Mouse (Mus musculus) retina, adult 2 months (tissue): Measurements from ENCODE around the gene Unc13d.
"Not testable (repeated sequence)": the region's sequence is repeated elsewhere in the genome, so short reads cannot be mapped to it uniquely, and the experiment has no call there.

Experiments
- DNase-seq: peaks from one replicate; pipeline ENCODE4 v3.0.0-alpha.2; 2012; ENCODE audit warnings: low read depth, low spot score

Unc13d gene

GRCm38 (mm10) chr11:116049610-116050009 lies 28.2 kb downstream of the Unc13d start:
- DNase-seq, result no peak

GRCm38 (mm10) chr11:116045173-116045572 lies 32.6 kb downstream of the Unc13d start:
- no peak for DNase-seq

DNA sequence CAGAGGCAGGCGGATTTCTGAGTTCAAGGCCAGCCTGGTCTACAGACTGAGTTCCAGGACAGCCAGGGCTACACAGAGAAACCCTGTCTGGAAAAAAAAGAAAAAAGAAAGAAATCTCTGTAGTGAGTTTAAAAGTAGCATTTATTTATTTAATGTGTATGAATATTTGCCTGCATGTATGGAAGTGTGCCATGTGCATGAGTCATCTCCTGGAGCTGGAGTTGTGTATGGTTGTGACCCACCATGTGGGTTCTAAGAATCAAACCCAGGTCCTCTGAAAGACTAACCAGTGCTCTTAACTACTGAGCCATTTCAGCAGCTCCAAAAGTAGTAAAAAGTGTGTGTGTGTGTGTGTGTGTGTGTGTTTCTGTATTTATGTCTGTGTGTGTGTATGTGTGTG lies 34.5 kb downstream of the Unc13d start:
- DNase-seq, result no peak

GRCm38 (mm10) chr11:116042372-116043138 lies 35.2 kb downstream of the Unc13d start:
- DNase-seq, result no peak

- DNase-seq, result no peak
Measured at GRCm38 (mm10) chr11:116041833-116042232, 35.9 kb downstream of the Unc13d start.

DNA sequence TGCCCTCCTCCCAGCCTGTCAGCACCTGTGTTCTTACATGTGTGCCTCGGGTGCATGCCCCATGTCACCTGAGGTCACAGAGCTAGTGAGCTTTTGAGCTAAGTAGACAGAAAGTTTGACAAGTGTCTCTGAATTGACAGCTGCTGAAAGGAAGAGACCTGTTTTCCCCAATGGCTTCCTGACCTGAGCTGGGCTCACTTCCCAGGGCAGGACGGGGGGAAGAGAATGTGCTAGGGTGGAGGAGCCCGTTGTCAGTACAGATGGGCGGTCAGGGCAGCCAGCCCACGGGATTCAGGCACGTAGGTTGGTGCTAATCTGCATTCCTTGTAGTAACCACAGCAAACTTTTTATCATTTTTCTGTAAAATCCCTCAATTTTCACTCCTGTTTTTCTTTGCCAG lies 37.2 kb downstream of the Unc13d start:
- no peak for DNase-seq

DNA sequence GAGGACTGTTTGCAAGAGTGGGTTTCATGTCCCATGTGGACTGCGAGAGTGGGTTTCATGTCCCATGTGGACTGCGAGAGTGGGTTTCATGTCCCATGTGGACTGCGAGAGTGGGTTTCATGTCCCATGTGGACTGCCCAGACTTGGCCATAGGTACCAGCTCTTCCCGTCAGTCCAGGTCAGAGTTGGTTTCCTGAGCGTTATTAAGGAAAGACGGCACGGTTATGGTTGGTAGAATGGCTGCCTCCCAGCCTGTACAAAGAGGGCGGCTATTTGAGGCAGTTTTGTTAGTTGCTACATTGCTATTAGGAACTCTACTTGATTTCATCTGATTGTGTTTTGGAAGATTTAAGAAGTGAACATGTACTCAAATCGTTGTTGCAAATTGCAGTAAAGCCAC lies 39.9 kb downstream of the Unc13d start:
- DNase-seq, result no peak

DNA sequence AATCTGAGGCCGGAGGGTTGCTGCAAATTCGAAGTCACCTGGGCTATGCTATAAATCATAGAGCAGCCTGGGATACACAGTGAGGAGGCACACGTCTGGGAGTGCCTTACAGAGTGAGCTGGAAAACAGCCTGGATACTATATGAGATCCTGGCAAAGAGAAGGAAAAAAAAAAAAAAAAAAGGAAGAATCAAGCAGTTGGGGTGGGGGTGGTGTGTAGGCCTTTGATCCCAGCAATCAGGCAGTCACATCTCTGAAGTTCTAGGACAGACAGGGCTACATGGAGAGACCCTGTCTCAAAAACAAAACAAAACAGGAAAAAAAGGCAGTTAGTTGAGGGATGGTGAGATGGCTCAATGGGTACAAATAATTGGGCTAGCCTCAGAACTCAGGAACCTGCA lies 41.1 kb downstream of the Unc13d start:
- DNase-seq, result no peak

DNA sequence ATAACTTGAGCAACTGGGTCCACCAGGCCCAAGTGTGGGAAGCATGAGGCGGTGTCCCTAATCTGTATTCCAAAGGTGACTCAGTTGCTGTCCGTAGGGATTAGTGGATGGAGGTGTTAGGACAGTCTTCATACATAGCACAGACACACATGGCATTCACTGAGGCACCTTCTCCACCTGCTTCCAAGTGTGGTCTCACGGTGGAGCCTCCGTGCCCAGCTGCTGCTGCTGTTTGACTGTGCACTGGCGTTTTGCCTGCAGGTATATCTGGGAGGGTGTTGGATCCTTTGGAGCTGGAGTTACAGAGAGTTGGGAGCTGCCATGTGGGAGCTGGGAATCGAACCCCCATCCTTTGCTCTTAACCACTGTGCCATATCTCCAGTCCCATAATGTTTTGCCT lies 43.2 kb downstream of the Unc13d start:
- DNase-seq, result no peak

DNA sequence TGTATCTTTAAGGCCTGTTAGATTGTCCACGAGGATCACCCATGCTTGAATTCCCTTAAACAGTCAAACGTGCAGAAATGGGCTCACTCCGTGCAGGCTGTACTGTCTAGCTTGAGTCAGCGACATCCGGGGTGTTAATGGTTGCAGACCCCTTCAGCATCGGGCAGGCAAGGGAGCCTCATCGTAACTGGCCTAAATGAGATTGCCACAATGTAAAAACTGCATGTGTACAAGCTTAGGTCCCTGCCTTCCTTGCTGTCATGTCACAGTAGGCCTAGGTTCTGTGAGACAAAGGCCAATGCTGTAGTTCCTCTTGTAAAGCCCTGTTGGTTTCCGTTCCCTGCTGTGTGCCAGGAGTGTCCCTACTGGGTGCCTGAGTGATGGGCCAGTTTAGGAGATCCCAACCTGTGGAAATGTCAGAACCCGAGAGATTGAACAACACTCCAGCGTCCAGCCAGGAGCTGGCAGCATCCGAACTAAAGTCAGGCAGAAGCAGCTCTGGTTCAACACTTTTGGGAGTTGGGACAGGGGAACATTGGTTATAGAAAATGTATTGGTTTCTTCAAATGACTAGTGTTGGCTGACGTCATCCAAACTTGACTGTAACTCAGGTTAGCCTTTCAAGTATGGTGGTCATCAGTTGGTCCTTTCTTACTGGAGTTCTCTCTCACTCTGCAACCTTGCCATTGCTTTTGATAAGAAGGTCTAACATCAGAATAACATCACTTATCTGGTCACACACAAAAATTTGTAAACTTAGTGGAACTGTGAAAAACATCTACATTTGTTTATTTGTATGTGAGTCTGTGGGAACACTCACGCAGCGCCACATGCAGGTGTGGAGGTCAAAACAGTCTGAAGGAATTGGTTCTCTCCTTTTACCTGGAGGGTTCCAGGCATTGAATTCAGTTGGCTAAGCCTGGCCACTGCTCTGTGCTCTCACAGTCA lies 46.6 kb downstream of the Unc13d start:
- no peak for DNase-seq

- peak; percentile 98 for DNase-seq
Measured at GRCm38 (mm10) chr11:116030088-116030897, 47.5 kb downstream of the Unc13d start, which contains the start of gene Unk. Gene Unk, plus strand, starts transcription at chr11:116030322.

- no peak for DNase-seq
Measured at GRCm38 (mm10) chr11:116029086-116029865, 48.5 kb downstream of the Unc13d start.

DNA sequence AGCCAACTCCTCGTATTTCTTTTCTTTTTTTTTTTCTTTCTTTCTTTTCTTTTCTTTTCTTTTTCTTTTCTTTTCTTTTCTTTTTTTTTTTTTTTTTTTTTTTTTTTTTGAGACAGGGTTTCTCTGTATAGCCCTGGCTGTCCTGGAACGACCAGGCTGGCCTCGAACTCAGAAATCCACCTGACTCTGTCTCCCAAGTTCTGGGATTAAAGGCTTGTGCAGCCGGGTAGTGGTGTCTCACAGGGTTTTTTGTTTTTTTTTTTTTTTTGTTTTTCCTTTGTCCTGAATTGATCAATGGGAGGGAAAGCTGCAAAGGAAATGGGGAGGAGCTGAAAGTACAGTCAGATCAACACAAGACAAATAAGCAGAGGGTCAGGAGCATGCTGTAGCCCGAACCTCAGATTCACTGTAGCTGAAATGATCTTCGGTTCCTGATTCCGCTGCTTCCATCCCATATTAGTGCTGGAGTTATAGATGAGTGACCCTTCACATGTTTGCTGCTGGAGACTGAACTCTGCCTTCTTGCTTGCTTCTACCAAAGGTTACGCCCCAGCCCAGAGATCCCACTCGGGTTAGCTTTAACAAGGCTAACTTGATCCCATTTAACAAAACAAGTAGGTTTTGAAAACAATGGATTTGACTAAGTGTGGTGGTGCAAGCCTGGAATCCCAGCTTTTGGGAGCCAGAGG lies 49.4 kb downstream of the Unc13d start:
- no peak for DNase-seq

DNA sequence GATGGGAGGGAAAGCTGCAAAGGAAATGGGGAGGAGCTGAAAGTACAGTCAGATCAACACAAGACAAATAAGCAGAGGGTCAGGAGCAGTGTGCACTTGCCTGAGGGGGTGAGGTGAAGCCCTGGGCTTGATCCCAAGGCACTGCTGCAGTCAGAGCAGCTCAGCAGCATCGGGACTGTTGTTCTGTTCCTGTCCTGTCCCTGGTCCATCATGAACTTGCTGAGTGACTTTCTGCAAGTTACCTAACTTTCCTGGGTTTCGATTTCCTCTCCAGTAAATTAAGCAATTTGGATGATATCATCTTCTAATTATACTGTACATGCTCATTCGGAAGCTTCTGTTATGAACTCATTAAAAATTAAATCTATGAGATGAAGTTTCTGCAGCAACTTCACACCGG lies 50.0 kb downstream of the Unc13d start, which contains the start of gene H3f3b:
Gene H3f3b (minus strand): TSS at position 207 of the 400 bp plus-strand sequence.
- no peak for DNase-seq

GRCm38 (mm10) chr11:116025056-116025845 lies 52.5 kb downstream of the Unc13d start:
- no peak for DNase-seq

GRCm38 (mm10) chr11:116024356-116024808 lies 53.4 kb downstream of the Unc13d start:
- DNase-seq, result peak; percentile 98

GRCm38 (mm10) chr11:116023771-116024355 lies 53.9 kb downstream of the Unc13d start:
- peak; percentile 49 for DNase-seq

DNA sequence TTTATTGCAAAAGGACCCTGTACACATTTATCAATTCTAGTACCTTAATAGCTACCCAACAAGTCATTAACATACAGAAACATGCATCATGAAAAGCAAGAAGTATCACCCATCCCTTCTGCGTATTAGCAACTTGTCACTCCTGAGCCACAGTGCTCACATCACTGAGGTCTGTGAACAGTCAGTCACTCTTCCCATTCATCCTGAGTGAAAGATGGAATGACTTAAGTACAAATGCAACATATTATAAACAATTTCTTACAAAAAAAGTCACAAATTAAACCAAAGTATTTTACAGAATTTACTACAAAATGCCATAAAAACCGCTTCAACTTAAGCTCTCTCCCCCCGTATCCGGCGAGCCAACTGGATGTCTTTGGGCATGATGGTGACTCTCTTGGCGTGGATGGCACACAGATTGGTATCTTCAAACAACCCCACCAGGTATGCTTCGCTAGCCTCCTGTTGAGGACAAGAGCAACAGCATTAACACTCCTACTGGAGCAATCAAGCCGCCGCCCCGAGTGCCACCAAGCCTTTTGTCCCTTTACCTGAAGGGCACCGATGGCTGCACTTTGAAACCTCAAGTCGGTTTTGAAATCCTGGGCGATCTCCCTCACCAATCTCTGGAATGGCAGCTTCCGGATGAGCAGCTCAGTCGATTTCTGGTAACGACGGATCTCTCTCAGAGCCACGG lies 54.5 kb downstream of the Unc13d start:
- not testable (repeated sequence) for DNase-seq
